Mouse (Mus musculus): ENCODE data around the gene Dnajb5. TPM values are rescaled to one million over a fixed set of nuclear protein-coding genes. Genes with fewer than 3 reads are reported as not detected.

Gene Dnajb5
- polyA plus RNA-seq, 2 experiments = 7.4 to 16.9 TPM

DNA sequence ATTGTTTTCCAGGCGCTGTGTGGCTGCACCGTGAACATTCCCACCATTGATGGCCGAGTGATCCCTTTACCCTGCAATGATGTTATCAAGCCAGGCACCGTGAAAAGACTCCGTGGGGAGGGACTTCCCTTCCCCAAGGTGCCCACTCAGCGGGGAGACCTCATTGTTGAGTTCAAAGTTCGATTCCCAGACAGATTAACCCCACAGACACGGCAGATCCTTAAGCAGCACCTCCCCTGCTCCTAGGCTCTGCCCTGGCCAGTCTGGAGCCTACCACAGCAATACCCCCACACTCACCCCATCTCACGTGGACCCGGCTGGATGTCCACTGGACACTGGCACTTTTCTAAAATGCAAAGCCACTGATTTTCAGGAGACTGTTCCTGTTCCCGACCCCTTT is 7.7 kb downstream of the Dnajb5 start:
- no peaks in the 10 kb centered on the region for H3K4me1 ChIP-seq (ENCODE audit: control insufficient read depth, insufficient read depth, low read length)
- ATAC-seq (ENCODE audit: low FRiP score, low read depth) (no peak), DNase-seq (ENCODE audit: low spot score) (no peak)
- peaks cover 18% of the 10 kb centered on the region; the same call in 1 of the 2 replicates for H3K36me3 ChIP-seq (ENCODE audit: control insufficient read depth, insufficient read depth, low read length)
- no peak overlapping the region for H3K4me2 ChIP-seq (replicated peaks; ENCODE audit: low read depth, low read length, severe bottlenecking)
- H3K27ac ChIP-seq (replicated peaks; ENCODE audit: low read depth, low read length) = no peak overlapping the region
- no peaks in the 10 kb centered on the region for H3K9me3 ChIP-seq (ENCODE audit: control insufficient read depth, low read length)
- WGBS = 84% methylated on average over 11 of the region's 11 CpGs
- no peaks in the 10 kb centered on the region for H3K27me3 ChIP-seq (ENCODE audit: control insufficient read depth, insufficient read depth, low read length)
- no peak overlapping the region for H3K4me3 ChIP-seq (replicated peaks; ENCODE audit: low read length)
- no peak for TF ChIP-seq POLR2A (IDR thresholded peaks at IDR 0.05; ENCODE audit: borderline replicate concordance, extremely low read depth, insufficient read depth, insufficient read length)
- no peak overlapping the region for H3K9ac ChIP-seq (ENCODE audit: low read depth, low read length, severe bottlenecking)

DNA sequence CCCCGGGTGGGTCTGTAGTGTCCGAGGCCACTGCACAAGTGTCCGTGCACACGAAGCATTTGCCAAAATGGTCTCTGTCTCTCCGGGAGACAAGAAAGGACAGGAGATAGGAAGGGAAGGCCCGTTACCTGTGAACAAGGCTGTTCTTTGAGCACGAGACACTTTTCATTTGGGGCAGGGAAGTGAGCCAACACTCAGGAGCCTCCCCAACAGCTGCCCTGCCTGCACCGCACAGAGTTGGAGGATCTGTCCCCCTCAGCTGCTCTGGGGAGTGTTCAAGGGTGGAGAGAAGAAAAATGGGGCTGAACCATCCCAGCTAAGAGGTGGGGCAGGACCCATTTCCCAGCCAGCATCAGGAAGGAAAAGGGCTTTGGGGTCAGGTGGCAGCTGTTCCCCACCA is 8.4 kb downstream of the Dnajb5 start:
- DNase-seq (ENCODE audit: low spot score) = no peak

GRCm38 (mm10) chr4:42958942-42959341 is 9.3 kb downstream of the Dnajb5 start:
- Histone ChIP-seq H3K9me3 (ENCODE audit: control insufficient read depth, low read length) (no peaks in the 10 kb centered on the region), H3K9ac (ENCODE audit: low read depth, low read length, severe bottlenecking) (no peak overlapping the region), H3K36me3 (ENCODE audit: control insufficient read depth, insufficient read depth, low read length) (peaks cover 18% of the 10 kb centered on the region; the same call in 1 of the 2 replicates), H3K27me3 (ENCODE audit: control insufficient read depth, insufficient read depth, low read length) (no peaks in the 10 kb centered on the region), H3K4me2 (replicated peaks; ENCODE audit: low read depth, low read length, severe bottlenecking) (no peak overlapping the region), H3K4me1 (ENCODE audit: control insufficient read depth, insufficient read depth, low read length) (no peaks in the 10 kb centered on the region), H3K4me3 (replicated peaks; ENCODE audit: low read length) (no peak overlapping the region), H3K27ac (replicated peaks; ENCODE audit: low read depth, low read length) (no peak overlapping the region)
- TF ChIP-seq POLR2A (IDR thresholded peaks at IDR 0.05; ENCODE audit: borderline replicate concordance, extremely low read depth, insufficient read depth, insufficient read length) = no peak
- ATAC-seq (ENCODE audit: low FRiP score, low read depth) = no peak
- 69% methylated on average over 8 of the region's 8 CpGs for WGBS
- no peak for DNase-seq (ENCODE audit: low spot score)

More for the DNA sequence above, 8.4 kb downstream of the Dnajb5 start:
- Histone ChIP-seq H3K27me3 (ENCODE audit: control insufficient read depth, insufficient read depth, low read length) (no peaks in the 10 kb centered on the region), H3K9ac (ENCODE audit: low read depth, low read length, severe bottlenecking) (no peak overlapping the region), H3K27ac (replicated peaks; ENCODE audit: low read depth, low read length) (no peak overlapping the region), H3K4me3 (replicated peaks; ENCODE audit: low read length) (no peak overlapping the region), H3K4me2 (replicated peaks; ENCODE audit: low read depth, low read length, severe bottlenecking) (no peak overlapping the region), H3K4me1 (ENCODE audit: control insufficient read depth, insufficient read depth, low read length) (no peaks in the 10 kb centered on the region), H3K36me3 (ENCODE audit: control insufficient read depth, insufficient read depth, low read length) (peaks cover 18% of the 10 kb centered on the region; the same call in 1 of the 2 replicates), H3K9me3 (ENCODE audit: control insufficient read depth, low read length) (no peaks in the 10 kb centered on the region)
- TF ChIP-seq POLR2A (IDR thresholded peaks at IDR 0.05; ENCODE audit: borderline replicate concordance, extremely low read depth, insufficient read depth, insufficient read length) = no peak
- ATAC-seq (ENCODE audit: low FRiP score, low read depth) = no peak
- 85% methylated on average over 8 of the region's 8 CpGs for WGBS

DNA sequence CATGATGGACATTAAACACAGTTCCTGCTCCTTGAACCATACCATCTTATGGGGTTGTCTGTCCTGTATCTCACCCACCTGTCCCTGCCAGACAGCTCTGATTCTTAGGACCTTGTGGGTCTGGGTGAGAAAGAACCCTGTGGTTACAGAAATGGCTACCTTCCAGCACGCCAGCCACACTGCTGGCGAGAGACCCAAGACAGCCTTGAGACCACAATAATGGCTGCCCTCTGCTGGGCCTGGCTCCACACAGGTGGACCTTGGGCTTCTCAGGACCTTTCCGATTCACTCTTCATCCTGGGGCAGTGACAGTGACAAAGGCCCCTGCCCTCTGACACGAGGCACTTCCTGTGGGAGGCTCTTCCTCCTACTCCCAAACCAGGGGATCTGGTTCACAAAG is 9.8 kb downstream of the Dnajb5 start:
- H3K9me3 ChIP-seq (ENCODE audit: control insufficient read depth, low read length) = no peaks in the 10 kb centered on the region
- H3K36me3 ChIP-seq (ENCODE audit: control insufficient read depth, insufficient read depth, low read length) = peaks cover 18% of the 10 kb centered on the region; the same call in 1 of the 2 replicates
- no peaks in the 10 kb centered on the region for H3K27me3 ChIP-seq (ENCODE audit: control insufficient read depth, insufficient read depth, low read length)
- no peak overlapping the region for H3K27ac ChIP-seq (replicated peaks; ENCODE audit: low read depth, low read length)
- ATAC-seq (ENCODE audit: low FRiP score, low read depth) (no peak), DNase-seq (ENCODE audit: low spot score) (no peak)
- no peak overlapping the region for H3K4me2 ChIP-seq (replicated peaks; ENCODE audit: low read depth, low read length, severe bottlenecking)
- no peaks in the 10 kb centered on the region for H3K4me1 ChIP-seq (ENCODE audit: control insufficient read depth, insufficient read depth, low read length)
- 65% methylated on average over 4 of the region's 4 CpGs for WGBS
- H3K4me3 ChIP-seq (replicated peaks; ENCODE audit: low read length) = no peak overlapping the region
- no peak for TF ChIP-seq POLR2A (IDR thresholded peaks at IDR 0.05; ENCODE audit: borderline replicate concordance, extremely low read depth, insufficient read depth, insufficient read length)
- H3K9ac ChIP-seq (ENCODE audit: low read depth, low read length, severe bottlenecking) = no peak overlapping the region

DNA sequence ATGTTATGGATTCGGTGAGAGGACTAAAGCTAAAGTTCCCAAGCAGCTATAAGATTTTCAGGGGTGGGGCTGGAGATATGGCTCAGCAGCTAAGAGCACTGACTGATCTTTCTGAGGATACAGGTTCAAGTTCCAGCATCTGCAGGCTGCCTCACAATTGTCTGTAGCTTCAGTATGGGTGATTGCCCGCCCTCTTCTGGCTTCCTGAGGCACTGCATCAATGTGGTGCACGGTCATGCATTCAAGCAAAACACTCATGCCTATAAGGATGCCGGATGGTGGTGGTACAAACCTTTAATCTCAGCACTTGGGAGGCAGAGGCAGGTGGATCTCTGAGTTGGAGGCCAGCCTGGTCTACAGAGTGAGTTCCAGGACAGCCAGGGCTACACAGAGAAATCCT is 12.0 kb downstream of the Dnajb5 start:
- no peaks in the 10 kb centered on the region for H3K9me3 ChIP-seq (ENCODE audit: control insufficient read depth, low read length)
- H3K27me3 ChIP-seq (ENCODE audit: control insufficient read depth, insufficient read depth, low read length) = no peaks in the 10 kb centered on the region
- ATAC-seq (ENCODE audit: low FRiP score, low read depth) (no peak), DNase-seq (ENCODE audit: low spot score) (peak; percentile 40)
- H3K36me3 ChIP-seq (ENCODE audit: control insufficient read depth, insufficient read depth, low read length) = peaks cover 14% of the 10 kb centered on the region; the same call in 1 of the 2 replicates
- no peak for TF ChIP-seq POLR2A (IDR thresholded peaks at IDR 0.05; ENCODE audit: borderline replicate concordance, extremely low read depth, insufficient read depth, insufficient read length)
- no peak overlapping the region for H3K9ac ChIP-seq (ENCODE audit: low read depth, low read length, severe bottlenecking)
- no peaks in the 10 kb centered on the region for H3K4me1 ChIP-seq (ENCODE audit: control insufficient read depth, insufficient read depth, low read length)
- H3K27ac ChIP-seq (replicated peaks; ENCODE audit: low read depth, low read length) = no peak overlapping the region
- no peak overlapping the region for H3K4me2 ChIP-seq (replicated peaks; ENCODE audit: low read depth, low read length, severe bottlenecking)
- H3K4me3 ChIP-seq (replicated peaks; ENCODE audit: low read length) = no peak overlapping the region
- WGBS = 33% methylated on average over 4 of the region's 4 CpGs

DNA sequence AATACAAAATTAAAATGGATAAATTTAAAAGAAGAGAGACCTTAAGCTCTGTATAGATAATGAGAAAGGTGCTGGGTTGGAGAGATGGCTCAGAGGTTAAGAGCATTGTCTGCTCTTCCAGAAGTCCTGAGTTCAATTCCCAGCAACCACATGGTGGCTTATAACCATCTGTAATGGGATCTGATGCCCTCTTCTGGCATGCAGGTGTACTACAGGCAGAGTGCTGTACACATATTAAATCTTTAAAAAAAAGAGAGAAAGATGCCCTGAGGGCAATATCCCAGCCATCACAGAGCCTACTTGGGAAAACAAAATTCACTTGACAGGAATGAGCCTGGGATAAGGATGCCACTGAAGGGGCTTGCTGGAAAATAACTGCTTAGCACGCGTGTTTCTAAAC is 13.9 kb downstream of the Dnajb5 start:
- H3K27ac ChIP-seq (replicated peaks; ENCODE audit: low read depth, low read length) = no peak overlapping the region
- no peak overlapping the region for H3K4me3 ChIP-seq (replicated peaks; ENCODE audit: low read length)
- no peaks in the 10 kb centered on the region for H3K9me3 ChIP-seq (ENCODE audit: control insufficient read depth, low read length)
- H3K4me2 ChIP-seq (replicated peaks; ENCODE audit: low read depth, low read length, severe bottlenecking) = no peak overlapping the region
- H3K36me3 ChIP-seq (ENCODE audit: control insufficient read depth, insufficient read depth, low read length) = no peaks in the 10 kb centered on the region
- no peak overlapping the region for H3K9ac ChIP-seq (ENCODE audit: low read depth, low read length, severe bottlenecking)
- no peak for TF ChIP-seq POLR2A (IDR thresholded peaks at IDR 0.05; ENCODE audit: borderline replicate concordance, extremely low read depth, insufficient read depth, insufficient read length)
- H3K4me1 ChIP-seq (ENCODE audit: control insufficient read depth, insufficient read depth, low read length) = no peaks in the 10 kb centered on the region
- H3K27me3 ChIP-seq (ENCODE audit: control insufficient read depth, insufficient read depth, low read length) = no peaks in the 10 kb centered on the region
- DNase-seq (ENCODE audit: low spot score) = no peak
- no peak for ATAC-seq (ENCODE audit: low FRiP score, low read depth)
- 95% methylated on average over 2 of the region's 2 CpGs for WGBS
